ENCODE assay signal across 8 mouse cellular contexts in the genomic region with DNA sequence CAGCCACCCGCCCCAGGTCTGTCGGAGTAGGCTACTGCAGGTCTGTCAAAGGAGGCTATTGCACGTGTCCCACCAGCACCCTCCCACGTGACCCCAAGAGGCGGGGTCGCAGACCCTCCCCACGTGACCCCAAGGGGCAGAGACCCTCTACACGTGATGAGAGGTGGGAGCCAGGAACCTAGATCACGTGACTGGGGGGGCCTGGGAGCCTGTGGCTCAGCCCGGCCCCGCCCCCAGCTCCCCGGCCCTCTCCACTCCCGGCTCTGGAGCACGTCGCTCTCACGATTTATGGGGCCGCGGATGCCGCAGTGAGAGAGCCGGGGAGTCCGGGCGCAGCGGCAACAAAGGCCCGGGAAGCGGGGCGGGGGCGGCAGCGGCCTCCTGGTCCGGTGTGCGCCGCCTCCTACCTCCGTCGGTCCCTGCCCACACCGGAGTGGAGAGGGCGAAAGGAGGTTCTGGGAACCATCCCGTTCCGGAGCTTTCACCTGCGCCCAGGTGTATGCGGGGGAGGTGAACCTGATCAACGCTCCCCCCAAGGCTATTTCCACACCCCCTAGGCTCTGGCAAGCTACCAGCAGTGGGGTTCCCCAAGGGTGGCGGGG. TPM values are rescaled to one million over a fixed set of nuclear protein-coding genes. Genes with fewer than 3 reads are reported as not detected.
A peak's percentile ranks its signal among the peaks of the same experiment; 100 is the strongest.
DNase-seq lines count a peak whose midpoint lies in the region; ATAC-seq lines count a peak whose summit lies in the region.

No protein-coding gene starts in this region.

- no peaks in the 10 kb centered on the region for H3K9me3 ChIP-seq in heart, embryonic 13.5 days
- no peaks in the 10 kb centered on the region for H3K9me3 ChIP-seq in forebrain, embryonic 13.5 days (replicated peaks)
- no peaks in the 10 kb centered on the region for H3K9me3 ChIP-seq in midbrain, embryonic 14.5 days (ENCODE audit: control insufficient read depth, low read length)

- H3K4me2 ChIP-seq in heart, embryonic 13.5 days, result peak overlapping the region; percentile 99
- peak overlapping the region; percentile 91 for H3K4me2 ChIP-seq in forebrain, embryonic 13.5 days
- H3K4me2 ChIP-seq in midbrain, embryonic 14.5 days (ENCODE audit: low read length), result peak overlapping the region; percentile 80

- no peak for ATAC-seq in heart, embryonic 13.5 days (ENCODE audit: extremely low read depth, insufficient number of reproducible peaks, low FRiP score, low TSS enrichment)
- 0 out of 2 replicates have a peak, but pooled peaks have one; percentile 9 for ATAC-seq in forebrain, embryonic 13.5 days
- peak; percentile 40 for ATAC-seq in midbrain, embryonic 14.5 days (ENCODE audit: low FRiP score, low TSS enrichment)

- peak overlapping the region; percentile 80 for H3K9ac ChIP-seq in heart, embryonic 13.5 days
- peak overlapping the region; percentile 79 for H3K9ac ChIP-seq in forebrain, embryonic 13.5 days
- H3K9ac ChIP-seq in midbrain, embryonic 14.5 days (replicated peaks; ENCODE audit: low read length), result peak overlapping the region; percentile 84

- no peaks in the 10 kb centered on the region for H3K36me3 ChIP-seq in heart, embryonic 13.5 days
- H3K36me3 ChIP-seq in forebrain, embryonic 13.5 days (ENCODE audit: poor library complexity, severe bottlenecking), result no peaks in the 10 kb centered on the region
- H3K36me3 ChIP-seq in midbrain, embryonic 14.5 days (ENCODE audit: control insufficient read depth, insufficient read depth, low read length), result no peaks in the 10 kb centered on the region

- peaks cover 48% of the 10 kb centered on the region for H3K4me1 ChIP-seq in heart, embryonic 13.5 days
- peaks cover 68% of the 10 kb centered on the region for H3K4me1 ChIP-seq in forebrain, embryonic 13.5 days
- peaks cover 42% of the 10 kb centered on the region for H3K4me1 ChIP-seq in midbrain, embryonic 14.5 days (ENCODE audit: control insufficient read depth, insufficient read depth, low read length)

- no peak overlapping the region for H3K27ac ChIP-seq in heart, embryonic 13.5 days (replicated peaks)
- H3K27ac ChIP-seq in forebrain, embryonic 13.5 days, result peak overlapping the region; percentile 65
- H3K27ac ChIP-seq in midbrain, embryonic 14.5 days (replicated peaks; ENCODE audit: low read depth, low read length), result peak overlapping the region; percentile 89

- peak overlapping the region; percentile 70 for H3K4me3 ChIP-seq in heart, embryonic 13.5 days
- peak overlapping the region; percentile 66 for H3K4me3 ChIP-seq in forebrain, embryonic 13.5 days
- peak overlapping the region; percentile 69 for H3K4me3 ChIP-seq in midbrain, embryonic 14.5 days (replicated peaks; ENCODE audit: low read depth, low read length)

- under 1% methylated on average over 41 of the region's 41 CpGs for WGBS in heart, embryonic 13.5 days
- under 1% methylated on average over 41 of the region's 41 CpGs for WGBS in forebrain, embryonic 13.5 days
- WGBS in midbrain, embryonic 14.5 days, result under 1% methylated on average over 41 of the region's 41 CpGs

- no peak for DNase-seq in heart, adult 18-20 months
- DNase-seq in R1 (ENCODE audit: low read depth, low spot score), result peak; percentile 85
- peak; percentile 76 for DNase-seq in kidney, postnatal 10 days
- DNase-seq in midbrain, embryonic 14.5 days, result peak; percentile 82
- DNase-seq in thymus, postnatal 0 days (ENCODE audit: low spot score), result peak; percentile 16
- no peak for DNase-seq in urinary bladder, adult 2 months (ENCODE audit: low spot score)

- peaks cover 84% of the 10 kb centered on the region for H3K27me3 ChIP-seq in heart, embryonic 13.5 days (replicated peaks)
- H3K27me3 ChIP-seq in forebrain, embryonic 13.5 days, result peaks cover 63% of the 10 kb centered on the region
- H3K27me3 ChIP-seq in midbrain, embryonic 14.5 days (ENCODE audit: control insufficient read depth, insufficient read depth, low read length), result peaks cover 30% of the 10 kb centered on the region

RNA-seq across cellular contexts. Expression of a gene that starts 2.1 kb away (rescaled TPM):
- polyA plus RNA-seq in heart, embryonic 13.5 days (2015; fragmentation: Nextera tagmentation; extraction: Ambion mirVana), result 1.8 and 1.9 TPM in 2 replicates
- total RNA-seq in heart, adult 18-20 months (2021), result not detected
- polyA plus RNA-seq in forebrain, embryonic 13.5 days (2015; fragmentation: Nextera tagmentation; extraction: Ambion mirVana), result 18.7 and 23.4 TPM in 2 replicates
- 31.1 and 43.4 TPM in 2 replicates for polyA plus RNA-seq in midbrain, embryonic 14.5 days (2014; fragmentation: Nextera tagmentation; extraction: Ambion mirVana)
- 0.82 and 1.0 TPM in 2 replicates for polyA plus RNA-seq in thymus, postnatal 0 days (2015; fragmentation: Nextera tagmentation; extraction: Ambion mirVana)
- polyA plus RNA-seq in urinary bladder, adult 2 months (2012; rRNA removed), result 0.36 and 0.55 TPM in 2 replicates

RNA-seq across cellular contexts. Expression of a gene that starts 17.1 kb away (rescaled TPM):
- polyA plus RNA-seq in heart, embryonic 13.5 days (2015; fragmentation: Nextera tagmentation; extraction: Ambion mirVana), result 9.9 and 10.2 TPM in 2 replicates
- total RNA-seq in heart, adult 18-20 months (2021), result under 1 TPM in 1 of 2 experiments, not detected in 1; 0.28 TPM
- polyA plus RNA-seq in forebrain, embryonic 13.5 days (2015; fragmentation: Nextera tagmentation; extraction: Ambion mirVana), result 16.0 and 16.3 TPM in 2 replicates
- polyA plus RNA-seq in midbrain, embryonic 14.5 days (2014; fragmentation: Nextera tagmentation; extraction: Ambion mirVana), result 5.6 and 5.9 TPM in 2 replicates
- polyA plus RNA-seq in thymus, postnatal 0 days (2015; fragmentation: Nextera tagmentation; extraction: Ambion mirVana), result 5.3 and 6.0 TPM in 2 replicates
- polyA plus RNA-seq in urinary bladder, adult 2 months (2012; rRNA removed), result 3.4 and 3.7 TPM in 2 replicates

RNA-seq across cellular contexts. Expression of a gene that starts 29.1 kb away (rescaled TPM):
- 58.3 and 58.9 TPM in 2 replicates for polyA plus RNA-seq in heart, embryonic 13.5 days (2015; fragmentation: Nextera tagmentation; extraction: Ambion mirVana)
- total RNA-seq in heart, adult 18-20 months (2021), result 10 to 100 TPM; 45.5 to 47.0 TPM
- polyA plus RNA-seq in forebrain, embryonic 13.5 days (2015; fragmentation: Nextera tagmentation; extraction: Ambion mirVana), result 24.1 and 27.5 TPM in 2 replicates
- 32.2 and 36.2 TPM in 2 replicates for polyA plus RNA-seq in midbrain, embryonic 14.5 days (2014; fragmentation: Nextera tagmentation; extraction: Ambion mirVana)
- 17.4 and 18.1 TPM in 2 replicates for polyA plus RNA-seq in thymus, postnatal 0 days (2015; fragmentation: Nextera tagmentation; extraction: Ambion mirVana)
- polyA plus RNA-seq in urinary bladder, adult 2 months (2012; rRNA removed), result 96.1 and 101 TPM in 2 replicates

RNA-seq across cellular contexts. Expression of a gene that starts 39.7 kb away (rescaled TPM):
- 33.3 and 38.4 TPM in 2 replicates for polyA plus RNA-seq in heart, embryonic 13.5 days (2015; fragmentation: Nextera tagmentation; extraction: Ambion mirVana)
- 10 to 100 TPM; 22.5 to 23.8 TPM for total RNA-seq in heart, adult 18-20 months (2021)
- 9.5 and 10.9 TPM in 2 replicates for polyA plus RNA-seq in forebrain, embryonic 13.5 days (2015; fragmentation: Nextera tagmentation; extraction: Ambion mirVana)
- 5.2 and 8.7 TPM in 2 replicates for polyA plus RNA-seq in midbrain, embryonic 14.5 days (2014; fragmentation: Nextera tagmentation; extraction: Ambion mirVana)
- polyA plus RNA-seq in thymus, postnatal 0 days (2015; fragmentation: Nextera tagmentation; extraction: Ambion mirVana), result 12.4 and 13.2 TPM in 2 replicates
- polyA plus RNA-seq in urinary bladder, adult 2 months (2012; rRNA removed), result 41.8 and 43.5 TPM in 2 replicates

RNA-seq across cellular contexts. Expression of a gene that starts 41.1 kb away (rescaled TPM):
- 0.08 TPM in 1 of 2 replicates, not detected in the other for polyA plus RNA-seq in heart, embryonic 13.5 days (2015; fragmentation: Nextera tagmentation; extraction: Ambion mirVana)
- not detected for total RNA-seq in heart, adult 18-20 months (2021)
- 0.06 and 0.13 TPM in 2 replicates for polyA plus RNA-seq in forebrain, embryonic 13.5 days (2015; fragmentation: Nextera tagmentation; extraction: Ambion mirVana)
- 0.14 and 0.36 TPM in 2 replicates for polyA plus RNA-seq in midbrain, embryonic 14.5 days (2014; fragmentation: Nextera tagmentation; extraction: Ambion mirVana)
- not detected in 2 replicates for polyA plus RNA-seq in thymus, postnatal 0 days (2015; fragmentation: Nextera tagmentation; extraction: Ambion mirVana)
- polyA plus RNA-seq in urinary bladder, adult 2 months (2012; rRNA removed), result 0.24 and 0.41 TPM in 2 replicates

Comparison
In these comparisons a context has a peak if more than half of its experiments do, and no peak if none do; other contexts are left out.
1. DNase-seq: peak in R1 (single experiment), kidney, postnatal 10 days (single experiment), midbrain, embryonic 14.5 days (single experiment) and thymus, postnatal 0 days (single experiment); none in heart, adult 18-20 months (0 of 2) and urinary bladder, adult 2 months (single experiment).
2. Peak in every context shown above with its lines, with median percentiles within 50 percentile points of each other: H3K4me2 ChIP-seq, H3K4me3 ChIP-seq and H3K9ac ChIP-seq.